Comparison of ENCODE assay signal across 14 mouse cellular contexts in genomic region chr19:34582696-34583095, GRCm38 (mm10). TPM values are rescaled to one million over a fixed set of nuclear protein-coding genes. Genes with fewer than 3 reads are reported as not detected.
DNase-seq lines count a peak whose midpoint lies in the region; ATAC-seq and TF ChIP-seq lines count a peak whose summit lies in the region.
"Not testable (repeated sequence)": the region's sequence is repeated elsewhere in the genome, so short reads cannot be mapped to it uniquely, and the experiment has no call there.
"Had no signal": no experiment of that assay in that cellular context is flagged by ENCODE, and none has a peak within 500 bp of the region (broad histone marks: within the 10 kb centered on the region; RNA-seq: fewer than 3 reads in every experiment).

No protein-coding gene starts in this region.

- H3K9ac ChIP-seq in kidney, embryonic 15.5 days; limb, embryonic 14.5 days (ENCODE audit: low read depth, low read length, severe bottlenecking); stomach, postnatal 0 days (ENCODE audit: low read length): not testable (repeated sequence)

- TF ChIP-seq POLR2A in bone marrow macrophage, adult 2 months (IDR thresholded peaks at IDR 0.05; ENCODE audit: borderline replicate concordance, low read depth, low read length); limb, embryonic 14.5 days (IDR thresholded peaks at IDR 0.05; ENCODE audit: borderline replicate concordance, extremely low read depth, insufficient read depth, insufficient read length): not testable (repeated sequence)

- ATAC-seq in hematopoietic stem cell, adult 5-6 weeks (replicated peaks in 1 of 2; ENCODE audit: insufficient read depth in 1 of 2, low FRiP score in 2 of 2, low TSS enrichment in 1 of 2, low read depth in 1 of 2, poor library complexity in 2 of 2, severe bottlenecking in 2 of 2), result peak; percentile 27 to 31; a peak in 1 of 4 replicates
- ATAC-seq in kidney, embryonic 15.5 days (replicated peaks; ENCODE audit: low FRiP score), result peak; percentile 56; the same call in 1 of the 2 replicates
- ATAC-seq in limb, embryonic 14.5 days (ENCODE audit: low FRiP score, low read depth), result peak; percentile 65; the same call in 1 of the 2 replicates
- peak; percentile 65 for ATAC-seq in stomach, postnatal 0 days (ENCODE audit: low FRiP score, low TSS enrichment)

- intact Hi-C loops in gastrocnemius, adult 2 months (cut with DNase I), result not testable (repeated sequence)

- not testable (repeated sequence) for TF ChIP-seq EP300 in stomach, postnatal 0 days (optimal IDR thresholded peaks at IDR 0.05)

- not testable (repeated sequence) for H3K4me3 ChIP-seq in bone marrow macrophage, adult 2 months (ENCODE audit: insufficient read depth, low read length); kidney, embryonic 15.5 days (replicated peaks); limb, embryonic 14.5 days (replicated peaks; ENCODE audit: low read length); macrophage (ENCODE audit: inconsistent target); stomach, postnatal 0 days (ENCODE audit: low read depth, low read length)
- peak overlapping the region; percentile 46 for H3K4me3 ChIP-seq in gastrocnemius, adult 2 months

- peaks cover 42% of the 10 kb centered on the region; the same call in 1 of the 2 replicates for H3K79me2 ChIP-seq in macrophage (ENCODE audit: inconsistent target)

- H3K4me1 ChIP-seq in bone marrow macrophage, adult 2 months (ENCODE audit: control insufficient read depth, insufficient read depth, low read length); kidney, embryonic 15.5 days; limb, embryonic 14.5 days (ENCODE audit: control insufficient read depth, insufficient read depth, low read length); stomach, postnatal 0 days (replicated peaks; ENCODE audit: control insufficient read depth, insufficient read depth): not testable (repeated sequence)

- H3K27ac ChIP-seq in bone marrow macrophage, adult 2 months (ENCODE audit: insufficient read depth, low read depth, low read length), result 0 out of 2 replicates have a peak overlapping the region, but pooled peaks have one; percentile 19
- peak overlapping the region; percentile 69 for H3K27ac ChIP-seq in gastrocnemius, adult 2 months
- not testable (repeated sequence) for H3K27ac ChIP-seq in kidney, embryonic 15.5 days; limb, embryonic 14.5 days (replicated peaks; ENCODE audit: low read depth, low read length); stomach, postnatal 0 days (replicated peaks)
- H3K27ac ChIP-seq in macrophage, result peak overlapping the region; percentile 65

- not testable (repeated sequence) for H3K27me3 ChIP-seq in kidney, embryonic 15.5 days; limb, embryonic 14.5 days (ENCODE audit: control insufficient read depth, insufficient read depth, low read length); stomach, postnatal 0 days (ENCODE audit: control insufficient read depth, insufficient read depth, low read length)

- 66% methylated on average over 2 of the region's 2 CpGs for WGBS in kidney, embryonic 15.5 days
- WGBS in limb, embryonic 14.5 days, result 68% methylated on average over 2 of the region's 2 CpGs
- WGBS in macrophage (ENCODE audit: missing documents), result 83% methylated on average over 1 of the region's 2 CpGs
- 79% methylated on average over 2 of the region's 2 CpGs for WGBS in stomach, postnatal 0 days

- TF ChIP-seq CTCF in bone marrow macrophage, adult 2 months (IDR thresholded peaks at IDR 0.05; ENCODE audit: low read depth, low read length); gastrocnemius, adult 2 months (IDR thresholded peaks at IDR 0.05); stomach, postnatal 0 days (IDR thresholded peaks at IDR 0.05; ENCODE audit: low read depth): not testable (repeated sequence)

- not testable (repeated sequence) for H3K4me2 ChIP-seq in kidney, embryonic 15.5 days; limb, embryonic 14.5 days (replicated peaks; ENCODE audit: low read depth, low read length, severe bottlenecking); stomach, postnatal 0 days (replicated peaks; ENCODE audit: low read depth)

- H3K9me3 ChIP-seq in kidney, embryonic 15.5 days (replicated peaks); limb, embryonic 14.5 days (ENCODE audit: control insufficient read depth, low read length); stomach, postnatal 0 days (ENCODE audit: control insufficient read depth, low read length): not testable (repeated sequence)

- DNase-seq in gastrocnemius, adult 2 months; stomach, postnatal 0 days (ENCODE audit: low spot score): not testable (repeated sequence)
- peak; percentile 22 for DNase-seq in limb, embryonic 14.5 days (ENCODE audit: low spot score)
- peak; percentile 35 for DNase-seq in naive thymus-derived CD4-positive, alpha-beta T cell, adult 2 months (ENCODE audit: low read depth)

- H3K36me3 ChIP-seq in kidney, embryonic 15.5 days; limb, embryonic 14.5 days (ENCODE audit: control insufficient read depth, insufficient read depth, low read length); stomach, postnatal 0 days (ENCODE audit: control insufficient read depth, insufficient read depth, low read length): not testable (repeated sequence)
- H3K36me3 ChIP-seq in macrophage (ENCODE audit: inconsistent target), result peaks cover 14% of the 10 kb centered on the region

RNA-seq across cellular contexts. Expression of gene Ifit3, which starts 0.6 kb away (rescaled TPM):
- 129 and 136 TPM in 2 replicates for polyA plus RNA-seq in bone marrow macrophage, adult 2 months (2012; ENCODE audit: insufficient read depth, insufficient read length, missing spikeins)
- under 1 TPM; 0.64 to 0.86 TPM for total RNA-seq in gastrocnemius, adult 2 months (2021)
- 5.3 and 14.1 TPM in 2 replicates for total RNA-seq in hematopoietic stem cell, adult 5-6 weeks (2017)
- polyA plus RNA-seq in kidney, embryonic 15.5 days (2015; fragmentation: Nextera tagmentation; extraction: Ambion mirVana), result 2.0 TPM in 2 replicates
- polyA plus RNA-seq in limb, embryonic 14.5 days (2012; rRNA removed), result 0.73 and 1.2 TPM in 2 replicates
- polyA plus RNA-seq in limb, embryonic 14.5 days (2014; fragmentation: Nextera tagmentation; extraction: Ambion mirVana), result 0.95 and 2.0 TPM in 2 replicates
- 1,000 to 10,000 TPM in 5 of 26 experiments, 100 to 1,000 TPM in 14, 10 to 100 TPM in 7; 56.4 to 1,330 (median 558) TPM for total RNA-seq in macrophage (2018; cell fraction: chromatin; rRNA removed)
- total RNA-seq in macrophage (2018; cell fraction: cytosol; rRNA removed), result 1,000 to 10,000 TPM in 13 of 26 experiments, 100 to 1,000 TPM in 13; 197 to 2,399 (median 937) TPM
- 1,000 to 10,000 TPM in 13 of 26 experiments, 100 to 1,000 TPM in 12, 10 to 100 TPM in 1; 99.6 to 2,418 (median 1,000) TPM for total RNA-seq in macrophage (2018; cell fraction: nucleus; rRNA removed)
- 215 to 762 TPM (median 269 TPM) in 3 replicates for polyA plus RNA-seq in macrophage (2018)
- 2.5 and 2.7 TPM in 2 replicates for polyA plus RNA-seq in stomach, postnatal 0 days (2015; fragmentation: Nextera tagmentation; extraction: Ambion mirVana)
- polyA plus RNA-seq: erythroblast, embryonic 14.5 days; G1E had no signal

RNA-seq across cellular contexts. Expression of gene Ifit1bl1, which starts 19.1 kb away (rescaled TPM):
- 3.0 and 4.2 TPM in 2 replicates for polyA plus RNA-seq in bone marrow macrophage, adult 2 months (2012; ENCODE audit: insufficient read depth, insufficient read length, missing spikeins)
- not detected for total RNA-seq in gastrocnemius, adult 2 months (2021)
- 2.6 and 3.6 TPM in 2 replicates for total RNA-seq in hematopoietic stem cell, adult 5-6 weeks (2017)
- 0.13 and 0.36 TPM in 2 replicates for polyA plus RNA-seq in kidney, embryonic 15.5 days (2015; fragmentation: Nextera tagmentation; extraction: Ambion mirVana)
- polyA plus RNA-seq in limb, embryonic 14.5 days (2012; rRNA removed), result 0.31 and 0.36 TPM in 2 replicates
- 0.43 and 0.51 TPM in 2 replicates for polyA plus RNA-seq in limb, embryonic 14.5 days (2014; fragmentation: Nextera tagmentation; extraction: Ambion mirVana)
- total RNA-seq in macrophage (2018; cell fraction: chromatin; rRNA removed), result 10 to 100 TPM in 14 of 26 experiments, 1 to 10 TPM in 3, under 1 TPM in 6, not detected in 3; 0.38 to 79.7 (median 17.9) TPM
- 100 to 1,000 TPM in 13 of 26 experiments, 10 to 100 TPM in 4, 1 to 10 TPM in 9; 4.7 to 597 (median 84.5) TPM for total RNA-seq in macrophage (2018; cell fraction: cytosol; rRNA removed)
- total RNA-seq in macrophage (2018; cell fraction: nucleus; rRNA removed), result 100 to 1,000 TPM in 13 of 26 experiments, 10 to 100 TPM in 2, 1 to 10 TPM in 11; 1.0 to 406 (median 63.2) TPM
- 5.2 to 71.8 TPM (median 6.7 TPM) in 3 replicates for polyA plus RNA-seq in macrophage (2018)
- 8.7 and 8.8 TPM in 2 replicates for polyA plus RNA-seq in stomach, postnatal 0 days (2015; fragmentation: Nextera tagmentation; extraction: Ambion mirVana)
- polyA plus RNA-seq: embryonic facial prominence, embryonic 11.5 days; G1E had no signal

RNA-seq across cellular contexts. Expression of gene Ifit3b, which starts 25.1 kb away (rescaled TPM):
- 21.1 and 25.0 TPM in 2 replicates for polyA plus RNA-seq in bone marrow macrophage, adult 2 months (2012; ENCODE audit: insufficient read depth, insufficient read length, missing spikeins)
- under 1 TPM; 0.56 to 0.95 TPM for total RNA-seq in gastrocnemius, adult 2 months (2021)
- 0.74 and 0.94 TPM in 2 replicates for total RNA-seq in hematopoietic stem cell, adult 5-6 weeks (2017)
- polyA plus RNA-seq in kidney, embryonic 15.5 days (2015; fragmentation: Nextera tagmentation; extraction: Ambion mirVana), result 0.88 and 0.99 TPM in 2 replicates
- 0.04 and 0.20 TPM in 2 replicates for polyA plus RNA-seq in limb, embryonic 14.5 days (2012; rRNA removed)
- polyA plus RNA-seq in limb, embryonic 14.5 days (2014; fragmentation: Nextera tagmentation; extraction: Ambion mirVana), result 0.18 TPM in 1 of 2 replicates, not detected in the other
- 10 to 100 TPM in 18 of 26 experiments, 1 to 10 TPM in 8; 1.6 to 98.6 (median 29.8) TPM for total RNA-seq in macrophage (2018; cell fraction: chromatin; rRNA removed)
- 100 to 1,000 TPM in 14 of 26 experiments, 10 to 100 TPM in 12; 26.4 to 491 (median 133) TPM for total RNA-seq in macrophage (2018; cell fraction: cytosol; rRNA removed)
- 100 to 1,000 TPM in 13 of 26 experiments, 10 to 100 TPM in 12, 1 to 10 TPM in 1; 8.7 to 374 (median 106) TPM for total RNA-seq in macrophage (2018; cell fraction: nucleus; rRNA removed)
- polyA plus RNA-seq in macrophage (2018), result 29.7 to 123 TPM (median 34.2 TPM) in 3 replicates
- polyA plus RNA-seq in stomach, postnatal 0 days (2015; fragmentation: Nextera tagmentation; extraction: Ambion mirVana), result 0.61 and 0.74 TPM in 2 replicates
- total RNA-seq: G1E had no signal
- polyA plus RNA-seq: embryonic facial prominence, embryonic 11.5 days; erythroblast, embryonic 14.5 days; forebrain, embryonic 10.5 days; forebrain, embryonic 14.5 days; G1E; hindbrain, embryonic 12.5 days had no signal

RNA-seq across cellular contexts. Expression of gene Ifit2, which starts 32.2 kb away (rescaled TPM):
- 42.7 and 46.3 TPM in 2 replicates for polyA plus RNA-seq in bone marrow macrophage, adult 2 months (2012; ENCODE audit: insufficient read depth, insufficient read length, missing spikeins)
- 1 to 10 TPM in 1 of 2 experiments, under 1 TPM in 1; 0.99 to 1.3 TPM for total RNA-seq in gastrocnemius, adult 2 months (2021)
- total RNA-seq in hematopoietic stem cell, adult 5-6 weeks (2017), result 28.9 and 29.6 TPM in 2 replicates
- polyA plus RNA-seq in kidney, embryonic 15.5 days (2015; fragmentation: Nextera tagmentation; extraction: Ambion mirVana), result 9.5 and 9.7 TPM in 2 replicates
- polyA plus RNA-seq in limb, embryonic 14.5 days (2012; rRNA removed), result 5.2 and 5.3 TPM in 2 replicates
- polyA plus RNA-seq in limb, embryonic 14.5 days (2014; fragmentation: Nextera tagmentation; extraction: Ambion mirVana), result 13.4 and 13.5 TPM in 2 replicates
- total RNA-seq in macrophage (2018; cell fraction: chromatin; rRNA removed), result 1,000 to 10,000 TPM in 6 of 26 experiments, 100 to 1,000 TPM in 12, 10 to 100 TPM in 8; 30.4 to 2,097 (median 579) TPM
- total RNA-seq in macrophage (2018; cell fraction: cytosol; rRNA removed), result 1,000 to 10,000 TPM in 14 of 26 experiments, 100 to 1,000 TPM in 12; 225 to 3,895 (median 1,756) TPM
- 1,000 to 10,000 TPM in 16 of 26 experiments, 100 to 1,000 TPM in 9, 10 to 100 TPM in 1; 77.5 to 3,890 (median 2,245) TPM for total RNA-seq in macrophage (2018; cell fraction: nucleus; rRNA removed)
- polyA plus RNA-seq in macrophage (2018), result 92.3 to 757 TPM (median 307 TPM) in 3 replicates
- polyA plus RNA-seq in stomach, postnatal 0 days (2015; fragmentation: Nextera tagmentation; extraction: Ambion mirVana), result 2.3 and 2.5 TPM in 2 replicates
- polyA plus RNA-seq: G1E had no signal

RNA-seq across cellular contexts. Expression of gene Lipa, which starts 55.4 kb away (rescaled TPM):
- polyA plus RNA-seq in bone marrow macrophage, adult 2 months (2012; ENCODE audit: insufficient read depth, insufficient read length, missing spikeins), result 991 and 1,052 TPM in 2 replicates
- total RNA-seq in gastrocnemius, adult 2 months (2021), result 1 to 10 TPM; 5.1 to 7.9 TPM
- total RNA-seq in hematopoietic stem cell, adult 5-6 weeks (2017), result 31.0 and 34.5 TPM in 2 replicates
- 31.2 and 32.5 TPM in 2 replicates for polyA plus RNA-seq in kidney, embryonic 15.5 days (2015; fragmentation: Nextera tagmentation; extraction: Ambion mirVana)
- polyA plus RNA-seq in limb, embryonic 14.5 days (2012; rRNA removed), result 40.9 and 45.1 TPM in 2 replicates
- 55.0 and 57.1 TPM in 2 replicates for polyA plus RNA-seq in limb, embryonic 14.5 days (2014; fragmentation: Nextera tagmentation; extraction: Ambion mirVana)
- total RNA-seq in macrophage (2018; cell fraction: chromatin; rRNA removed), result 100 to 1,000 TPM in 15 of 26 experiments, 10 to 100 TPM in 11; 33.8 to 485 (median 111) TPM
- total RNA-seq in macrophage (2018; cell fraction: cytosol; rRNA removed), result 1,000 to 10,000 TPM in 4 of 26 experiments, 100 to 1,000 TPM in 22; 457 to 1,368 (median 726) TPM
- 1,000 to 10,000 TPM in 3 of 26 experiments, 100 to 1,000 TPM in 23; 198 to 1,229 (median 648) TPM for total RNA-seq in macrophage (2018; cell fraction: nucleus; rRNA removed)
- 951 to 1,428 TPM (median 1,047 TPM) in 3 replicates for polyA plus RNA-seq in macrophage (2018)
- polyA plus RNA-seq in stomach, postnatal 0 days (2015; fragmentation: Nextera tagmentation; extraction: Ambion mirVana), result 18.1 and 19.1 TPM in 2 replicates
- polyA plus RNA-seq: G1E had no signal

Comparison
In these comparisons a context has a peak if more than half of its experiments do, and no peak if none do; other contexts are left out.
1. RNA of gene Ifit3, which starts 0.6 kb away (polyA plus RNA-seq): 215 to 762 TPM in macrophage and 129 to 136 TPM in bone marrow macrophage, adult 2 months; 2.5 to 2.7 TPM in stomach, postnatal 0 days, 2.0 TPM in kidney, embryonic 15.5 days and 0.73 to 2.0 TPM in limb, embryonic 14.5 days; every median in the first group is over 10 times any median in the second.
2. RNA of gene Ifit3b, which starts 25.1 kb away (polyA plus RNA-seq): 29.7 to 123 TPM in macrophage and 21.1 to 25.0 TPM in bone marrow macrophage, adult 2 months; 0.88 to 0.99 TPM in kidney, embryonic 15.5 days, 0.61 to 0.74 TPM in stomach, postnatal 0 days and 0.04 to 0.20 TPM in limb, embryonic 14.5 days; every median in the first group is over 10 times any median in the second.
3. Peak in every context shown above with its lines, with median percentiles within 50 percentile points of each other: ATAC-seq.